20 mouse cellular contexts compared by ENCODE assay signal in genomic region chrX:166334516-166335136, GRCm38 (mm10).
DNase-seq lines count a peak whose midpoint lies in the region; ATAC-seq lines count a peak whose summit lies in the region.
"Had no signal": no experiment of that assay in that cellular context is flagged by ENCODE, and none has a peak within 500 bp of the region (broad histone marks: within the 10 kb centered on the region; RNA-seq: fewer than 3 reads in every experiment).

No protein-coding gene starts in this region.

- peak; percentile 72 for ATAC-seq in frontal cortex, adult (ENCODE audit: low TSS enrichment)
- peak; percentile 72 for ATAC-seq in activated CD4-positive, CD25-positive, alpha-beta regulatory T cell, adult 4 months
- ATAC-seq: forebrain, embryonic 16.5 days; Patski had no signal

- DNase-seq in frontal cortex, postnatal 14 days (ENCODE audit: low spot score in 2 of 2), result no peak
- DNase-seq in adrenal gland, postnatal 14 days, result peak; percentile 52
- peak; percentile 27 for DNase-seq in induced T-regulatory cell, adult 2 months (ENCODE audit: low read depth)
- DNase-seq in spleen, postnatal 10 days (ENCODE audit: low spot score in 2 of 2), result no peak
- no peak for DNase-seq in spleen, postnatal 14 days (ENCODE audit: low spot score in 2 of 2)
- DNase-seq: cerebellum, adult 9-11 months; gastrocnemius, postnatal 25 days; heart, adult 18-20 months; heart, postnatal 4 days; kidney, adult 11 months; kidney, postnatal 14 days; left cerebral cortex, postnatal 4 days; lung, embryonic 14.5 days; lung, postnatal 14 days; midbrain, embryonic 14.5 days; thymus, postnatal 36 days had no signal

Comparison
In these comparisons a context has a peak if more than half of its experiments do, and no peak if none do; other contexts are left out.
1. DNase-seq: peak in adrenal gland, postnatal 14 days (single experiment) and induced T-regulatory cell, adult 2 months (single experiment); none in frontal cortex, postnatal 14 days (0 of 2), spleen, postnatal 10 days (0 of 2) and spleen, postnatal 14 days (0 of 2).